Mouse (Mus musculus): ENCODE measurements around the gene Apoa4. TPM values are rescaled to one million over a fixed set of nuclear protein-coding genes. Genes with fewer than 3 reads are reported as not detected.
A peak's percentile ranks its signal among the peaks of the same experiment; 100 is the strongest.

Apoa4 gene
- total and polyA plus RNA-seq, 3 experiments = not detected

GRCm38 (mm10) chr9:46214276-46214675 lies 26.2 kb upstream of the Apoa4 start:
- Histone ChIP-seq H3K79me2 (ENCODE audit: control insufficient read depth, insufficient read depth, low read length, poor library complexity) (no peaks in the 10 kb centered on the region), H3K9me3 (replicated peaks; ENCODE audit: insufficient read depth, low read length) (no peaks in the 10 kb centered on the region), H3K27me3 (ENCODE audit: control insufficient read depth in 1 of 2, insufficient read depth in 2 of 2, low read length in 2 of 2) (no peaks in the 10 kb centered on the region), H3K27ac (ENCODE audit: control insufficient read depth, low read depth, low read length) (peak overlapping the region; percentile 99), H3K36me3 (ENCODE audit: control insufficient read depth in 1 of 2, insufficient read depth in 2 of 2, low read length in 2 of 2) (peaks cover 0 to 67% of the 10 kb centered on the region in 2 experiments; a peak in 3 of 4 replicates), H3K4me3 (ENCODE audit: control insufficient read depth in 1 of 2, insufficient read depth in 1 of 2, low read depth in 2 of 2, low read length in 2 of 2) (no peak overlapping the region; a peak in 1 of 4 replicates), H3K4me1 (ENCODE audit: control insufficient read depth in 1 of 2, insufficient read depth in 2 of 2, low read length in 2 of 2) (peaks cover 42 to 62% of the 10 kb centered on the region in 2 experiments), H3K9ac (ENCODE audit: control insufficient read depth, low read depth, low read length, poor library complexity, severe bottlenecking) (peak overlapping the region; percentile 60)
- DNase-seq (ENCODE audit: low read depth, low spot score) = peak; percentile 50
- TF ChIP-seq SIN3A (IDR thresholded peaks at IDR 0.05; ENCODE audit: low read length) = no peak
- TF ChIP-seq MEF2A (IDR thresholded peaks at IDR 0.05; ENCODE audit: extremely low read depth, insufficient replicate concordance, low read depth, low read length, poor library complexity, severe bottlenecking) = no peak
- TF ChIP-seq CHD1 (IDR thresholded peaks at IDR 0.05; ENCODE audit: low read depth, low read length) = no peak
- TF ChIP-seq ZMIZ1 (IDR thresholded peaks at IDR 0.05; ENCODE audit: low read depth, low read length) = no peak
- TF ChIP-seq SMC3 (IDR thresholded peaks at IDR 0.05; ENCODE audit: low read depth, low read length) = no peak
- TF ChIP-seq MXI1 (IDR thresholded peaks at IDR 0.05; ENCODE audit: low read depth, low read length) = no peak
- no peak for TF ChIP-seq TAL1 (IDR thresholded peaks at IDR 0.05; ENCODE audit: low read length)

GRCm38 (mm10) chr9:46214946-46215337 lies 25.6 kb upstream of the Apoa4 start:
- no peak for TF ChIP-seq MYC (IDR thresholded peaks at IDR 0.05; ENCODE audit: low read depth, low read length)
- TF ChIP-seq POLR2AphosphoS5 (IDR thresholded peaks at IDR 0.05; ENCODE audit: borderline replicate concordance, low read depth, low read length) = no peak
- TF ChIP-seq ZC3H11A (IDR thresholded peaks at IDR 0.05; ENCODE audit: low read depth, low read length) = no peak
- TF ChIP-seq SIN3A (IDR thresholded peaks at IDR 0.05; ENCODE audit: low read length) = no peak
- no peak for TF ChIP-seq USF2 (IDR thresholded peaks at IDR 0.05; ENCODE audit: borderline replicate concordance in 1 of 2, insufficient read depth in 1 of 2, low read depth in 1 of 2, low read length in 2 of 2)
- no peak for TF ChIP-seq ZNF384 (IDR thresholded peaks at IDR 0.05; ENCODE audit: low read depth, low read length)
- no peak for TF ChIP-seq CHD2 (IDR thresholded peaks at IDR 0.05; ENCODE audit: low read length)
- TF ChIP-seq MYB (IDR thresholded peaks at IDR 0.05; ENCODE audit: low read depth, low read length) = no peak
- TF ChIP-seq MAFK (IDR thresholded peaks at IDR 0.05; ENCODE audit: borderline replicate concordance, low read depth, low read length) = no peak
- no peak for TF ChIP-seq BHLHE40 (IDR thresholded peaks at IDR 0.05; ENCODE audit: borderline replicate concordance, low read depth, low read length)
- TF ChIP-seq MAZ (IDR thresholded peaks at IDR 0.05; ENCODE audit: low read depth, low read length) = no peak
- TF ChIP-seq EP300 (IDR thresholded peaks at IDR 0.05; ENCODE audit: low read depth in 1 of 2, low read length in 2 of 2) = no peak
- TF ChIP-seq ZMIZ1 (IDR thresholded peaks at IDR 0.05; ENCODE audit: low read depth, low read length) = no peak
- TF ChIP-seq USF1 (IDR thresholded peaks at IDR 0.05; ENCODE audit: low read depth, low read length) = no peak
- TF ChIP-seq GATA1 (IDR thresholded peaks at IDR 0.05; ENCODE audit: low read depth, low read length) = no peak
- TF ChIP-seq TAL1 (IDR thresholded peaks at IDR 0.05; ENCODE audit: low read length) = no peak
- no peak; the same call in 1 of the 2 replicates for TF ChIP-seq POLR2AphosphoS2 (IDR thresholded peaks at IDR 0.05; ENCODE audit: low read length)
- TF ChIP-seq HCFC1 (IDR thresholded peaks at IDR 0.05; ENCODE audit: low read depth, low read length) = no peak
- no peak for TF ChIP-seq MEF2A (IDR thresholded peaks at IDR 0.05; ENCODE audit: extremely low read depth, insufficient replicate concordance, low read depth, low read length, poor library complexity, severe bottlenecking)
- no peak for TF ChIP-seq SMC3 (IDR thresholded peaks at IDR 0.05; ENCODE audit: low read depth, low read length)
- H3K9me3 ChIP-seq (replicated peaks; ENCODE audit: insufficient read depth, low read length) = no peaks in the 10 kb centered on the region
- H3K4me3 ChIP-seq (ENCODE audit: control insufficient read depth in 1 of 2, insufficient read depth in 1 of 2, low read depth in 2 of 2, low read length in 2 of 2) = peak overlapping the region; percentile 15 to 18; a peak in 3 of 4 replicates
- H3K27me3 ChIP-seq (ENCODE audit: control insufficient read depth in 1 of 2, insufficient read depth in 2 of 2, low read length in 2 of 2) = no peaks in the 10 kb centered on the region
- H3K27ac ChIP-seq (ENCODE audit: control insufficient read depth, low read depth, low read length) = peak overlapping the region; percentile 99
- no peak for DNase-seq (ENCODE audit: low read depth, low spot score)
- H3K9ac ChIP-seq (ENCODE audit: control insufficient read depth, low read depth, low read length, poor library complexity, severe bottlenecking) = peak overlapping the region; percentile 60
- H3K36me3 ChIP-seq (ENCODE audit: control insufficient read depth in 1 of 2, insufficient read depth in 2 of 2, low read length in 2 of 2) = peaks cover 0 to 67% of the 10 kb centered on the region in 2 experiments; a peak in 3 of 4 replicates
- peaks cover 42 to 62% of the 10 kb centered on the region in 2 experiments for H3K4me1 ChIP-seq (ENCODE audit: control insufficient read depth in 1 of 2, insufficient read depth in 2 of 2, low read length in 2 of 2)
- no peaks in the 10 kb centered on the region for H3K79me2 ChIP-seq (ENCODE audit: control insufficient read depth, insufficient read depth, low read length, poor library complexity)

All from MEL (cell line).